Mouse (Mus musculus): Measurements from ENCODE around the gene Fancc. TPM values are rescaled to one million over a fixed set of nuclear protein-coding genes. Genes with fewer than 3 reads are reported as not detected.

The Fancc gene
- total and polyA plus RNA-seq, 2 experiments from 2014 or later, result 8.5 to 39.5 TPM

GRCm38 (mm10) chr13:63502391-63502790 is 5.3 kb upstream of the Fancc start:
- no peaks in the 10 kb centered on the region for H3K36me3 ChIP-seq (replicated peaks; ENCODE audit: control insufficient read depth, insufficient read depth, low read length)
- H3K4me1 ChIP-seq (ENCODE audit: control insufficient read depth, insufficient read depth), result no peaks in the 10 kb centered on the region
- no peak for DNase-seq (ENCODE audit: low spot score)
- no peak overlapping the region for H3K9ac ChIP-seq (replicated peaks; ENCODE audit: low read depth, low read length)
- WGBS, result 95% methylated on average over 2 of the region's 2 CpGs
- ATAC-seq (ENCODE audit: insufficient read depth, low read depth), result no peak
- no peak overlapping the region for H3K4me2 ChIP-seq (ENCODE audit: low read depth, low read length)
- H3K9me3 ChIP-seq (replicated peaks; ENCODE audit: control insufficient read depth, low read length), result no peaks in the 10 kb centered on the region
- H3K4me3 ChIP-seq (ENCODE audit: low read depth, low read length), result no peak overlapping the region
- no peak overlapping the region for H3K27ac ChIP-seq (ENCODE audit: low read depth)
- TF ChIP-seq CTCF (IDR thresholded peaks at IDR 0.05; ENCODE audit: low read depth) (no peak), EP300 (IDR thresholded peaks at IDR 0.05; ENCODE audit: low read depth) (no peak)
- H3K27me3 ChIP-seq (ENCODE audit: control insufficient read depth, insufficient read depth, low read length), result no peaks in the 10 kb centered on the region

- Histone ChIP-seq H3K4me3 (ENCODE audit: low read depth, low read length) (no peak overlapping the region), H3K9me3 (replicated peaks; ENCODE audit: control insufficient read depth, low read length) (no peaks in the 10 kb centered on the region), H3K4me1 (ENCODE audit: control insufficient read depth, insufficient read depth) (no peaks in the 10 kb centered on the region), H3K36me3 (replicated peaks; ENCODE audit: control insufficient read depth, insufficient read depth, low read length) (no peaks in the 10 kb centered on the region), H3K9ac (replicated peaks; ENCODE audit: low read depth, low read length) (no peak overlapping the region), H3K4me2 (ENCODE audit: low read depth, low read length) (no peak overlapping the region), H3K27me3 (ENCODE audit: control insufficient read depth, insufficient read depth, low read length) (no peaks in the 10 kb centered on the region), H3K27ac (ENCODE audit: low read depth) (no peak overlapping the region)
- TF ChIP-seq EP300 (IDR thresholded peaks at IDR 0.05; ENCODE audit: low read depth), result no peak
- no peak for TF ChIP-seq CTCF (IDR thresholded peaks at IDR 0.05; ENCODE audit: low read depth)
- no peak for DNase-seq (ENCODE audit: low spot score)
- WGBS, result 76% methylated on average over 2 of the region's 2 CpGs
- no peak for ATAC-seq (ENCODE audit: insufficient read depth, low read depth)
Observed at GRCm38 (mm10) chr13:63499489-63499888, 2.4 kb upstream of the Fancc start.

GRCm38 (mm10) chr13:63487707-63488042 is 9.4 kb downstream of the Fancc start:
- 62% methylated on average over 7 of the region's 7 CpGs for WGBS
- Histone ChIP-seq H3K4me3 (ENCODE audit: low read depth, low read length) (no peak overlapping the region), H3K27ac (ENCODE audit: low read depth) (no peak overlapping the region), H3K4me1 (ENCODE audit: control insufficient read depth, insufficient read depth) (no peaks in the 10 kb centered on the region), H3K4me2 (ENCODE audit: low read depth, low read length) (no peak overlapping the region), H3K9ac (replicated peaks; ENCODE audit: low read depth, low read length) (no peak overlapping the region), H3K27me3 (ENCODE audit: control insufficient read depth, insufficient read depth, low read length) (no peaks in the 10 kb centered on the region), H3K36me3 (replicated peaks; ENCODE audit: control insufficient read depth, insufficient read depth, low read length) (no peaks in the 10 kb centered on the region), H3K9me3 (replicated peaks; ENCODE audit: control insufficient read depth, low read length) (no peaks in the 10 kb centered on the region)
- no peak for TF ChIP-seq CTCF (IDR thresholded peaks at IDR 0.05; ENCODE audit: low read depth)
- TF ChIP-seq EP300 (IDR thresholded peaks at IDR 0.05; ENCODE audit: low read depth), result no peak
- no peak for DNase-seq (ENCODE audit: low spot score)
- ATAC-seq (ENCODE audit: insufficient read depth, low read depth), result no peak

GRCm38 (mm10) chr13:63486791-63487706 is 10.0 kb downstream of the Fancc start:
- Histone ChIP-seq H3K9ac (replicated peaks; ENCODE audit: low read depth, low read length) (no peak overlapping the region), H3K27ac (ENCODE audit: low read depth) (no peak overlapping the region), H3K4me3 (ENCODE audit: low read depth, low read length) (no peak overlapping the region), H3K36me3 (replicated peaks; ENCODE audit: control insufficient read depth, insufficient read depth, low read length) (no peaks in the 10 kb centered on the region), H3K9me3 (replicated peaks; ENCODE audit: control insufficient read depth, low read length) (no peaks in the 10 kb centered on the region), H3K27me3 (ENCODE audit: control insufficient read depth, insufficient read depth, low read length) (no peaks in the 10 kb centered on the region), H3K4me1 (ENCODE audit: control insufficient read depth, insufficient read depth) (no peaks in the 10 kb centered on the region), H3K4me2 (ENCODE audit: low read depth, low read length) (no peak overlapping the region)
- WGBS, result 42% methylated on average over 18 of the region's 18 CpGs
- DNase-seq (ENCODE audit: low spot score) (no peak), ATAC-seq (ENCODE audit: insufficient read depth, low read depth) (no peak)
- TF ChIP-seq EP300 (IDR thresholded peaks at IDR 0.05; ENCODE audit: low read depth) (no peak), CTCF (IDR thresholded peaks at IDR 0.05; ENCODE audit: low read depth) (no peak)

- no peaks in the 10 kb centered on the region for H3K4me1 ChIP-seq (ENCODE audit: control insufficient read depth, insufficient read depth)
- DNase-seq (ENCODE audit: low spot score), result no peak
- WGBS, result 69% methylated on average over 8 of the region's 8 CpGs
- no peak overlapping the region for H3K4me2 ChIP-seq (ENCODE audit: low read depth, low read length)
- H3K9ac ChIP-seq (replicated peaks; ENCODE audit: low read depth, low read length), result no peak overlapping the region
- no peak for TF ChIP-seq EP300 (IDR thresholded peaks at IDR 0.05; ENCODE audit: low read depth)
- TF ChIP-seq CTCF (IDR thresholded peaks at IDR 0.05; ENCODE audit: low read depth), result no peak
- no peak overlapping the region for H3K27ac ChIP-seq (ENCODE audit: low read depth)
- no peak overlapping the region for H3K4me3 ChIP-seq (ENCODE audit: low read depth, low read length)
- no peaks in the 10 kb centered on the region for H3K9me3 ChIP-seq (replicated peaks; ENCODE audit: control insufficient read depth, low read length)
- H3K27me3 ChIP-seq (ENCODE audit: control insufficient read depth, insufficient read depth, low read length), result no peaks in the 10 kb centered on the region
- no peak for ATAC-seq (ENCODE audit: insufficient read depth, low read depth)
- no peaks in the 10 kb centered on the region for H3K36me3 ChIP-seq (replicated peaks; ENCODE audit: control insufficient read depth, insufficient read depth, low read length)
Observed at GRCm38 (mm10) chr13:63475356-63475755, 21.7 kb downstream of the Fancc start.

- Histone ChIP-seq H3K4me1 (ENCODE audit: control insufficient read depth, insufficient read depth) (no peaks in the 10 kb centered on the region), H3K9ac (replicated peaks; ENCODE audit: low read depth, low read length) (no peak overlapping the region), H3K4me3 (ENCODE audit: low read depth, low read length) (no peak overlapping the region), H3K9me3 (replicated peaks; ENCODE audit: control insufficient read depth, low read length) (no peaks in the 10 kb centered on the region), H3K27me3 (ENCODE audit: control insufficient read depth, insufficient read depth, low read length) (no peaks in the 10 kb centered on the region), H3K4me2 (ENCODE audit: low read depth, low read length) (no peak overlapping the region), H3K36me3 (replicated peaks; ENCODE audit: control insufficient read depth, insufficient read depth, low read length) (no peaks in the 10 kb centered on the region), H3K27ac (ENCODE audit: low read depth) (no peak overlapping the region)
- DNase-seq (ENCODE audit: low spot score) (no peak), ATAC-seq (ENCODE audit: insufficient read depth, low read depth) (no peak)
- TF ChIP-seq EP300 (IDR thresholded peaks at IDR 0.05; ENCODE audit: low read depth), result no peak
- TF ChIP-seq CTCF (IDR thresholded peaks at IDR 0.05; ENCODE audit: low read depth), result no peak
- WGBS, result 74% methylated on average over 5 of the region's 5 CpGs
Observed at GRCm38 (mm10) chr13:63452898-63453297, 44.2 kb downstream of the Fancc start.
